In the genomic region with DNA sequence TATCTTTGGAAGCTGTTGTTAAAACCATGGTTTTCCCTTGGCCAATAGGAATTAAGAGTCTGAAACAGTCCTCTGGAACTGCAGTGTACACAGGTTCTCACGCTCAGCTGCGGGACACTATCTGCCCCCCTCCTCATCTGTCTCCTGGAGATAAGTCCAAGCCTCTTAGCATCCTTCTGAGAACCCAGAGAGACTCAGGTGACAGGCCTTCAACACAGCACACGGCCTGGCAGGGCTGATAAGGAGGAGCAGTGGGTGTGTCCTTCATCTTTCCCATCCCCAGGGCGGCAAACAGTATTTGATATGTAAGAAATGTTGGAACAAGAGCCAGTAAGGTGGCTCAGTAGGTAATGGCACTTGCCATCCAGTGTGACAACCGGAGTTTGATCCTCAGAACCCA, we compare ENCODE assay signal across 13 mouse cellular contexts. TPM values are rescaled to one million over a fixed set of nuclear protein-coding genes. Genes with fewer than 3 reads are reported as not detected.
A peak's percentile ranks its signal among the peaks of the same experiment; 100 is the strongest.
DNase-seq lines count a peak whose midpoint lies in the region; ATAC-seq and TF ChIP-seq lines count a peak whose summit lies in the region.
"Had no signal": no experiment of that assay in that cellular context is flagged by ENCODE, and none has a peak within 500 bp of the region (broad histone marks: within the 10 kb centered on the region; RNA-seq: fewer than 3 reads in every experiment).

No protein-coding gene starts in this region.

- H3K36me3 ChIP-seq in midbrain, embryonic 11.5 days (ENCODE audit: control insufficient read depth, insufficient read depth, low read length) = no peaks in the 10 kb centered on the region
- no peaks in the 10 kb centered on the region for H3K36me3 ChIP-seq in midbrain, embryonic 14.5 days (ENCODE audit: control insufficient read depth, insufficient read depth, low read length)
- no peaks in the 10 kb centered on the region for H3K36me3 ChIP-seq in liver, adult 2 months (ENCODE audit: control insufficient read depth, insufficient read depth, low read length)

- peak; percentile 56 for DNase-seq in heart, adult 11 months
- DNase-seq in heart, postnatal 4 days = no peak
- no peak for DNase-seq in midbrain, embryonic 11.5 days (ENCODE audit: low spot score, missing footprints)
- no peak for DNase-seq in midbrain, embryonic 14.5 days
- peak; percentile 37 for DNase-seq in liver, adult 2 months (ENCODE audit: extremely low read depth, low read depth, low spot score)
- DNase-seq in spleen, postnatal 4 days (ENCODE audit: low spot score in 2 of 2) = peak; percentile 76 to 77
- no peak for DNase-seq in thymus, postnatal 36 days
- DNase-seq in cerebellum, postnatal 4 days (ENCODE audit: low spot score in 2 of 2) = no peak
- DNase-seq: gastrocnemius, adult 2 months; lung, postnatal 36 days; thymus, adult 18-20 months had no signal

- no peak for TF ChIP-seq POLR2A in liver, adult 2 months (IDR thresholded peaks at IDR 0.05; ENCODE audit: extremely low read depth, insufficient read depth, low read length)

- no peaks in the 10 kb centered on the region for H3K9me3 ChIP-seq in midbrain, embryonic 11.5 days (ENCODE audit: control insufficient read depth, low read length)
- H3K9me3 ChIP-seq in midbrain, embryonic 14.5 days (ENCODE audit: control insufficient read depth, low read length) = no peaks in the 10 kb centered on the region

- 0 out of 2 replicates have a peak, but pooled peaks have one; percentile 52 for ATAC-seq in midbrain, embryonic 11.5 days (ENCODE audit: low FRiP score)
- ATAC-seq in midbrain, embryonic 14.5 days (ENCODE audit: low FRiP score, low TSS enrichment) = no peak
- ATAC-seq: activated CD4-positive, CD25-positive, alpha-beta regulatory T cell, adult 4 months; forebrain, embryonic 14.5 days had no signal

- H3K79me2 ChIP-seq in liver, adult 2 months (ENCODE audit: control insufficient read depth, insufficient read depth, low read length) = peaks cover 28% of the 10 kb centered on the region; the same call in 1 of the 2 replicates

- no peaks in the 10 kb centered on the region for H3K27me3 ChIP-seq in midbrain, embryonic 11.5 days (ENCODE audit: control insufficient read depth, insufficient read depth, low read length)
- H3K27me3 ChIP-seq in midbrain, embryonic 14.5 days (ENCODE audit: control insufficient read depth, insufficient read depth, low read length) = no peaks in the 10 kb centered on the region
- H3K27me3 ChIP-seq in liver, adult 2 months (ENCODE audit: control insufficient read depth, insufficient read depth, low read length) = no peaks in the 10 kb centered on the region

- no peak overlapping the region for H3K4me2 ChIP-seq in midbrain, embryonic 11.5 days
- no peak overlapping the region for H3K4me2 ChIP-seq in midbrain, embryonic 14.5 days (ENCODE audit: low read length)

- WGBS in midbrain, embryonic 11.5 days = 88% methylated on average over 5 of the region's 5 CpGs
- WGBS in midbrain, embryonic 14.5 days = 68% methylated on average over 5 of the region's 5 CpGs
- WGBS in liver, adult 2 months = 48% methylated on average over 5 of the region's 5 CpGs

- no peak overlapping the region for H3K9ac ChIP-seq in midbrain, embryonic 11.5 days (ENCODE audit: low read length)
- no peak overlapping the region for H3K9ac ChIP-seq in midbrain, embryonic 14.5 days (replicated peaks; ENCODE audit: low read length)
- no peak overlapping the region for H3K9ac ChIP-seq in liver, adult 2 months (ENCODE audit: low read depth, low read length)

- no peak overlapping the region for H3K4me3 ChIP-seq in midbrain, embryonic 11.5 days (ENCODE audit: low read depth, low read length)
- H3K4me3 ChIP-seq in midbrain, embryonic 14.5 days (replicated peaks; ENCODE audit: low read depth, low read length) = no peak overlapping the region
- no peak overlapping the region for H3K4me3 ChIP-seq in liver, adult 2 months (ENCODE audit: insufficient read depth, low read depth, low read length)
- H3K4me3 ChIP-seq: gastrocnemius, adult 2 months had no signal

- no peak for TF ChIP-seq CTCF in liver, adult 2 months (IDR thresholded peaks at IDR 0.05; ENCODE audit: low read depth, low read length)

- peaks cover 8% of the 10 kb centered on the region for H3K4me1 ChIP-seq in midbrain, embryonic 11.5 days (ENCODE audit: control insufficient read depth, insufficient read depth, low read length)
- 0 out of 2 replicates have a peak, but pooled peaks cover 2% of the 10 kb centered on the region for H3K4me1 ChIP-seq in midbrain, embryonic 14.5 days (ENCODE audit: control insufficient read depth, insufficient read depth, low read length)
- peaks cover 23% of the 10 kb centered on the region for H3K4me1 ChIP-seq in liver, adult 2 months (ENCODE audit: control insufficient read depth, insufficient read depth, low read length)

- H3K27ac ChIP-seq in midbrain, embryonic 11.5 days (ENCODE audit: low read depth, low read length) = no peak overlapping the region; the same call in 1 of the 2 replicates
- no peak overlapping the region for H3K27ac ChIP-seq in midbrain, embryonic 14.5 days (replicated peaks; ENCODE audit: low read depth, low read length)
- peak overlapping the region; percentile 59; the same call in 1 of the 2 replicates for H3K27ac ChIP-seq in liver, adult 2 months (replicated peaks; ENCODE audit: insufficient read depth, low read depth, low read length)
- H3K27ac ChIP-seq: gastrocnemius, adult 2 months had no signal

RNA-seq across cellular contexts. Expression of gene Spata13, which starts 20.2 kb away (rescaled TPM):
- total RNA-seq in heart, postnatal 4 days (2021) = 10 to 100 TPM; 50.1 to 52.8 TPM
- polyA plus RNA-seq in midbrain, embryonic 11.5 days (2014; fragmentation: Nextera tagmentation; extraction: Ambion mirVana) = 61.0 and 66.0 TPM in 2 replicates
- polyA plus RNA-seq in midbrain, embryonic 14.5 days (2014; fragmentation: Nextera tagmentation; extraction: Ambion mirVana) = 22.0 and 31.6 TPM in 2 replicates
- total RNA-seq in liver, adult 2 months (2014; rRNA removed) = 20.6 and 47.8 TPM in 2 replicates
- polyA plus RNA-seq in liver, adult 2 months (2012; rRNA removed) = 9.7 and 11.9 TPM in 2 replicates

Comparison
In these comparisons a context has a peak if more than half of its experiments do, and no peak if none do; other contexts are left out.
1. DNase-seq: peak in heart, adult 11 months (single experiment), liver, adult 2 months (single experiment) and spleen, postnatal 4 days (2 of 2); none in heart, postnatal 4 days (single experiment), midbrain, embryonic 11.5 days (single experiment), midbrain, embryonic 14.5 days (single experiment), thymus, postnatal 36 days (0 of 2) and cerebellum, postnatal 4 days (0 of 2).